Mouse (Mus musculus) intestine, postnatal 0 days (tissue): Measurements from ENCODE around the gene Cd151. TPM values are rescaled to one million over a fixed set of nuclear protein-coding genes. Genes with fewer than 3 reads are reported as not detected.
A peak's percentile ranks its signal among the peaks of the same experiment; 100 is the strongest.

Source experiments
- ATAC-seq: fragments of 200-750 bp; cut with Nextera tagmentation; 2 replicates; pipeline ENCODE4 v1.8.0; 2017; ENCODE audit warnings: mild to moderate bottlenecking, moderate TSS enrichment, moderate library complexity
- H3K27ac ChIP-seq: fragments of 300-500 bp; sonication (generic); 2 replicates; pipeline ENCODE4 v1.5.1; 2014; ENCODE audit warnings: mild to moderate bottlenecking, low read depth, low read length, moderate library complexity
- H3K27me3 ChIP-seq: fragments of 300-500 bp; sonication (generic); replicated peaks from 2 replicates; pipeline ENCODE4 v1.6.1; 2014; ENCODE audit warnings: low read length, mixed read lengths; ENCODE audit not compliant: control insufficient read depth, insufficient read depth
- H3K36me3 ChIP-seq: fragments of 300-500 bp; sonication (generic); 2 replicates; pipeline ENCODE4 v1.6.1; 2014; ENCODE audit warnings: mild to moderate bottlenecking, moderate library complexity; ENCODE audit not compliant: control insufficient read depth, insufficient read depth
- H3K4me1 ChIP-seq: fragments of 300-500 bp; sonication (generic); replicated peaks from 2 replicates; pipeline ENCODE4 v1.6.1; 2014; ENCODE audit warnings: antibody characterized with exemption, low read length, mixed read lengths; ENCODE audit not compliant: control insufficient read depth, insufficient read depth
- H3K4me2 ChIP-seq: fragments of 300-500 bp; sonication (generic); replicated peaks from 2 replicates; pipeline ENCODE4 v1.6.1; 2014; ENCODE audit warnings: low read depth, mild to moderate bottlenecking, moderate library complexity
- H3K4me3 ChIP-seq: fragments of 300-500 bp; sonication (generic); 2 replicates; pipeline ENCODE4 v1.5.1; 2014; ENCODE audit warnings: low read depth, low read length
- H3K9ac ChIP-seq: fragments of 300-500 bp; sonication (generic); 2 replicates; pipeline ENCODE4 v1.6.1; 2014; ENCODE audit warnings: mild to moderate bottlenecking, low read depth, low read length
- H3K9me3 ChIP-seq: fragments of 300-500 bp; sonication (generic); 2 replicates; pipeline ENCODE4 v1.6.1; 2016; ENCODE audit warnings: mixed run types; ENCODE audit not compliant: control insufficient read depth
- CTCF ChIP-seq: sonication (generic); IDR thresholded peaks from 2 replicates; pipeline ENCODE4 v1.5.1; 2016; ENCODE audit warnings: low read depth, mild to moderate bottlenecking, control low read depth, antibody characterized with exemption, moderate library complexity
- WGBS: fragments of 180-500 bp; shearing (Covaris S2); extraction: QIAGEN DNeasy Blood & Tissue Kit; methylation state at CpG from one replicate; pipeline ENCODE4 v1.1.7; 2014; 5-methylcytosine and 5-hydroxymethylcytosine counted together
- polyA plus RNA-seq: library from polyadenylated mRNA; unstranded; fragments of >200 nt; fragmentation: Nextera tagmentation; extraction: Ambion mirVana; gene quantifications from 2 replicates; pipeline ENCODE4 v1.2.1, GENCODE M21; 2015

Gene Cd151
- polyA plus RNA-seq, 1 experiment from 2014 or later = 29.3 TPM

DNA sequence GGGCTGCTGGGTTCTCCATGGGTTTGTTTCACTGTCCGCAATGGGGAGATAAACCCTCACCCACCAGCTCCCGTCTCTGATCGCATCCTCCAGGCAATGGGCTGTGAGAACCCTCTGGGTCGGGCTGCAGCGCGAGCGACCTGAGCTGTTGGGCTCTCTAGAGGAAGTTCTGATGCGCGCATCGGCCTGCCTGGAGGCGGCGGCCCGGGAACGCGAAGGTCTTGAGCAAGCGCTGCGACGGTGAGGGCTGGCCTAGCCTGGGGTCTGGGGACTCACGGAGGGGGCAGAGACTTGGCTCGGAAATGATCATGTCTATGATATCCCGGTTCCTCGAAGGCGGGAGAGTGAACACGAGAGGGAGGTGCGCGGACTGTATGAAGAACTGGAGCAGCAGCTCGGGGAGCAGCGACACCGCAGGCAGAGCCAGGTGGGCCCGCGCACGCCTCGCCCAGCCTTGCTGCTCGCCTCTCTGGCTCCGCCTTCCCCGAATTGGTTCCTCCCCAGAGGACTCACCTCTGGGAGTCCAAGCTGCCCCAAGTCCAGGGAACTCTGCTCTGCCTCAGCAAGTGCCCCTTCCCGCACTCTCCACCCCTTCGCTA lies 2.5 kb upstream of the Cd151 start:
- H3K27ac ChIP-seq = no peak overlapping the region
- ATAC-seq = no peak
- H3K9me3 ChIP-seq = no peaks in the 10 kb centered on the region
- H3K9ac ChIP-seq = 0 out of 2 replicates have a peak overlapping the region, but pooled peaks have one; percentile 11
- peak overlapping the region; percentile 9; the same call in 1 of the 2 replicates for H3K4me3 ChIP-seq
- 22% methylated on average over 35 of the region's 38 CpGs for WGBS
- peak overlapping the region; percentile 51 for H3K4me2 ChIP-seq
- peaks cover 7% of the 10 kb centered on the region for H3K36me3 ChIP-seq
- peaks cover 11% of the 10 kb centered on the region for H3K27me3 ChIP-seq
- TF ChIP-seq CTCF = no peak
- H3K4me1 ChIP-seq = peaks cover 14% of the 10 kb centered on the region

DNA sequence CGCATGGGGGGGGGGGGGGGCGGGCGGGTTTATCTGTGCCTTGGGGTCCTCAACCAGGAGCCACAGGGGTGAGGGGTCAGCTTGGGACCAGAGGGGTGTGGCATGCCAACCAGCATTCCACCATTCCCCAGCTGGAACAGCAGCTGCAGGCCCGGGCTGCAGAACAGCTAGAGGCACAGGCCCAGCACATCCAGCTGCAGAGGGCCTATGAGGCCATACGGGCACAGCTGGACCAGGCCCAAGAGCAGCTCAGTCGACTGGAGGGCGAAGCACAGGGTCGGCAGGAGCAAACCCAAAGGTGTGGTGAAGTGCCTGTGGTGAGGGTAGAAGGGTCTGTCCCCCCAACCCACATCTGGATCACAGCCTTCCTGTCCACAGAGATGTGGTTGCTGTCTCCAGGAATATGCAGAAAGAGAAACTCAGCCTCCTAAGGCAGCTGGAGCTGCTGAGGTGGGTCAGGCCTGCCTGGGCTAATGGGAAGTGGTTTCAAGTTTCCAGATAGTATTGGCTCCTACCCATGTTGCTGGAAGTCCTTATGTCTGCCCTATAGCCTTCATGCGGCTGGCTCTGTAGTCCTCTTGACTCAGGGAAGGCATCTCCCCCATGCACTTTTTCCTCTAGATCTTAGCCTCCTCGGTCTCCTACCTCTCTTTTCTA lies 1.7 kb upstream of the Cd151 start:
- H3K4me1 ChIP-seq = peaks cover 14% of the 10 kb centered on the region
- H3K36me3 ChIP-seq = peaks cover 11% of the 10 kb centered on the region
- H3K27ac ChIP-seq = no peak overlapping the region
- H3K27me3 ChIP-seq = peaks cover 11% of the 10 kb centered on the region
- H3K4me3 ChIP-seq = no peak overlapping the region
- H3K9ac ChIP-seq = no peak overlapping the region
- no peak for TF ChIP-seq CTCF
- no peaks in the 10 kb centered on the region for H3K9me3 ChIP-seq
- WGBS = 58% methylated on average over 10 of the region's 10 CpGs
- ATAC-seq = no peak
- H3K4me2 ChIP-seq = peak overlapping the region; percentile 51; the same call in 1 of the 2 replicates

DNA sequence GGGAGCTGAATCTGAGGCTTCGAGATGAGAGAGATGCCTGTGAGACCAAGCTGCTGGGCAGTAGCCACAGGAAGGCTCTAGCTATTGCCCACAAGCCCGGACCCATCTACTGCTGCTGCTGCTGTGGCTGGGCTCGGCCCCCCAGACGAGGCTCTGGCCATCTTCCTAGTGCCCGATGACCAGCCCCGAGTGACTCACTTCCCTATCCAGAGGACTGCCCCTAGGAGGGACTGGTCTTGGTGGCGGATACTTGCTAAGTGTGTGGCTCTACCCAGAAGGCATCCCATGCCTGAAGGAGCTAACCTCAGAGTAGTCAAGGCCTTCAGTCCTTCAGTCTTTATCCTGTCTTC lies 1.2 kb upstream of the Cd151 start:
- Histone ChIP-seq H3K4me2 (no peak overlapping the region), H3K27me3 (peaks cover 11% of the 10 kb centered on the region), H3K4me3 (no peak overlapping the region), H3K9me3 (no peaks in the 10 kb centered on the region), H3K4me1 (peaks cover 14% of the 10 kb centered on the region), H3K36me3 (peaks cover 16% of the 10 kb centered on the region), H3K9ac (no peak overlapping the region), H3K27ac (no peak overlapping the region)
- WGBS = 86% methylated on average over 7 of the region's 7 CpGs
- no peak for TF ChIP-seq CTCF
- ATAC-seq = no peak

DNA sequence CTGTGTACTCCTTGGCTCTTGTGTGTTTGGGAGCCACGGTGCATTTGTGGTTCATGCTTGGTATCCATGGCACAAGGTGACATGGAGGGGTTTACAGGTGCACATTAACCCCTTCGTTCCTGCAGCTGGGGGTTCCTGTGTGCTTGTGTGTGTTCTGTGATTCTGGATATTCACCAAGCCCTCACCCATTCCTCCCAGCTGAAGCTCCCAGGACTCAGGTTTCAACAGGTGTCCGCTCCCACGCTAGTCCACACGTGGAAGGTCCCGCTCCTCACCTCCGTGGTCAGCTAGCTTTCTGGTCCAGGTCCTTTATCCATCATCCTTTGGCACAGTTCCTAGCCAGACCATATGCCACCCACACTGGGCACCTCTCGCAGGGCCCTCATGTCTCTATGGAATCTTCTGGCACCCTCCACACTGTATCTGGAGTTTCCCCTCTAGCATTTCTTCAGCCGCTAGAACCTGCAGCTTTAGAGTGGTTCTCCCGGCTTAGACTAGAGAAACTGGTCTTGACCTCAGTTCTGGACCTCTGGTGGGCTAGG lies 514 bp upstream of the Cd151 start:
- TF ChIP-seq CTCF = no peak

DNA sequence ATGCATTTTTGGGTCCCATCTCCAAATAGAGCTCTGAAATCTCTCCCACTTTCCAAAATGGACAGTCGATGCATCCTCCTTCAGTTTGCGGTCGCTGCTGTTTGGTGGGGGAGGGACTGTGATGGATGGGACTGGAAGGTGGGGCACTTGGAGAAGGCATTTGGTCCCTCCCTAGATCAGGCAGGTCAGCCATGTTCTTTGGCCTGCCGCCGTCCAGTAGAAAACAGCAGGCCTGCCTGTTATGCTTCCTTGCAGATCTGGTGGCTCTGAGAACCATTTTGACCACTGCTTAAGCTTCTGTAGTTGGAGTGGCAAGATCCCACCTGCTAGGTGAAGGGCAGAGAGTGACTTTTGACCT lies 951 bp downstream of the Cd151 start:
- Histone ChIP-seq H3K4me3 (peak overlapping the region; percentile 66), H3K27me3 (peaks cover 11% of the 10 kb centered on the region), H3K36me3 (peaks cover 31% of the 10 kb centered on the region), H3K27ac (peak overlapping the region; percentile 73), H3K4me1 (peaks cover 14% of the 10 kb centered on the region), H3K9ac (peak overlapping the region; percentile 67), H3K4me2 (peak overlapping the region; percentile 80), H3K9me3 (no peaks in the 10 kb centered on the region)
- no peak for TF ChIP-seq CTCF
- peak; percentile 5; the same call in 1 of the 2 replicates for ATAC-seq
- WGBS = 10% methylated on average over 5 of the region's 5 CpGs

More for the DNA sequence above, 514 bp upstream of the Cd151 start:
- Histone ChIP-seq H3K9me3 (no peaks in the 10 kb centered on the region), H3K4me1 (peaks cover 14% of the 10 kb centered on the region), H3K36me3 (peaks cover 21% of the 10 kb centered on the region), H3K4me3 (peak overlapping the region; percentile 66), H3K27ac (0 out of 2 replicates have a peak overlapping the region, but pooled peaks have one; percentile 73), H3K4me2 (peak overlapping the region; percentile 80), H3K27me3 (peaks cover 11% of the 10 kb centered on the region), H3K9ac (peak overlapping the region; percentile 67; the same call in 1 of the 2 replicates)
- no peak for ATAC-seq
- WGBS = 66% methylated on average over 10 of the region's 10 CpGs

DNA sequence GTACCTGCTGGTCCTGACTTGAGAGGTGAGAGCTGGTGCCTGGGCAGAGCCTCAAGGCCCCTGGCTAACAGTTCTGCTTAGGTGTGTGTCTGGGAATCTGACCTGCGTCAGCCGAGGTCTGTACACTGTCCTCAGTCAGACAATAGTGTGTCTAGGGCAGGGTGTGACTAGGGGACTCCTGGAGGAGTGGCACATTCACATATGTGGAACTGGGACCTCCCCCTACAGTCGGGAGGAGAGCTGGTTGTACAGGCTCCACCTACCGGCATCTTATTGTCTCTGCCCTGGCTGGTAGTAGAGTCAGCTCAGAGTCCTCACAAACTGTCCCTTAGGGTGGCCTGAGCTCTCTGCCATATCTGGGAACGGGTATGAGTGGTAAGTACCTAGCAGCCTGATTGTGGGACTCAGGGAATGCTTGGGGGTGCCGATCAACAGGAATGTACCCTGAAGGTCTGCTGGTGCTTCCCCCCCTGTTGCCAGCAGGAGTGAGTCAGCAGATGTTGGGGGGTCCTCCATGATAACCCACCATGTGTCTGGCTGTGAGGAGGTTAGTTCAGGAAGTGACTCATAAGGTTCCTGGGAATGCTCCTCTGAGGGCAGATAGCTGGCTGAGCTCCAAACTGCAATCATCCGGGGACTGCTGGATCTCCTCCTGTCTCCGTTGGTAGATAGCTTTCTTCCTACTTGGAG lies 1.5 kb downstream of the Cd151 start:
- Histone ChIP-seq H3K9me3 (no peaks in the 10 kb centered on the region), H3K9ac (peak overlapping the region; percentile 67), H3K4me1 (peaks cover 14% of the 10 kb centered on the region), H3K27ac (peak overlapping the region; percentile 73), H3K4me2 (peak overlapping the region; percentile 80), H3K4me3 (peak overlapping the region; percentile 66), H3K27me3 (peaks cover 11% of the 10 kb centered on the region), H3K36me3 (peaks cover 31% of the 10 kb centered on the region)
- ATAC-seq = peak; percentile 69
- peak; percentile 75 for TF ChIP-seq CTCF
- 3% methylated on average over 8 of the region's 8 CpGs for WGBS
